In the genomic region with DNA sequence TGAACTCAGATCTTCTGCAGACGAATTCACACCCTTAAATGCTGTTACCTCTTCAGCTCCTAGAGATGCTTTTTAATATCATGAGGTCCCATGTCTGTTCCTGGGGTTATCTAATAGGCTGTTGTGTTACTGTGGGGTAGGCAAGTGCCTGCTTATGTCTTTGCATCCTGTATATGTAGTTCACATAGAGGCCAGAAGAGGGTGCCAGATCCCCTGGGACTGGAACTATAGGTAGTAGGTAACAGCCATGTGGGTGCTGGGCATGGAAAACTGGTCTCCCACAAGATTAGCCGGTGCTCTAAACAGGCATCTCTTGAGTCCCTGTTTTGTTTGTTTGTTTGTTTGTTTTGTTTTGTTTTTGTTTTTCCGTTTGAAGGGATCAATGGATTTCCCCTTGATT, we compare ENCODE assay signal across 7 mouse cellular contexts. TPM values are rescaled to one million over a fixed set of nuclear protein-coding genes. Genes with fewer than 3 reads are reported as not detected.
A peak's percentile ranks its signal among the peaks of the same experiment; 100 is the strongest.
DNase-seq lines count a peak whose midpoint lies in the region; ATAC-seq and TF ChIP-seq lines count a peak whose summit lies in the region.

No protein-coding gene starts in this region.

- no peak for ATAC-seq in kidney, embryonic 15.5 days (replicated peaks; ENCODE audit: low FRiP score)
- no peak for ATAC-seq in activated CD4-positive, CD25-positive, alpha-beta regulatory T cell, adult 4 months

- in situ Hi-C loops in ES-E14 (cut with MboI; ENCODE audit: low sequenced_read_pairs in 2 of 2, unreplicated experiment in 2 of 2): loop anchor here in 1 of 2 experiments (10.0 kb wide), 1 partner anchor 117 kb away; the partner anchor contains the start of gene Asgr1

- 54% methylated on average over 3 of the region's 3 CpGs for WGBS in kidney, embryonic 15.5 days

- H3K4me1 ChIP-seq in kidney, embryonic 15.5 days: peaks cover 12% of the 10 kb centered on the region
- no peaks in the 10 kb centered on the region for H3K4me1 ChIP-seq in ES-E14 (ENCODE audit: control insufficient read depth in 2 of 2, insufficient read depth in 2 of 2, low read length in 2 of 2, poor library complexity in 1 of 2)

- H3K36me3 ChIP-seq in kidney, embryonic 15.5 days: no peaks in the 10 kb centered on the region
- no peaks in the 10 kb centered on the region for H3K36me3 ChIP-seq in ES-E14 (ENCODE audit: control insufficient read depth, insufficient read depth, low read length, poor library complexity, severe bottlenecking)

- H3K4me3 ChIP-seq in kidney, embryonic 15.5 days (replicated peaks): no peak overlapping the region
- no peak overlapping the region for H3K4me3 ChIP-seq in ES-E14 (ENCODE audit: insufficient read depth in 1 of 2, low read depth in 1 of 2, low read length in 2 of 2, poor library complexity in 1 of 2, severe bottlenecking in 1 of 2)

- peak; percentile 23 for DNase-seq in kidney, adult 18-20 months
- DNase-seq in ES-E14 (ENCODE audit: low read depth, low spot score): peak; percentile 85
- peak; percentile 37 for DNase-seq in c-Kit-positive CD71-positive TER-119-negative erythroid progenitor cells, embryonic 14.5 days (ENCODE audit: low read depth)
- DNase-seq in lung, postnatal 10 days: peak; percentile 54
- no peak for DNase-seq in yolk sac, embryonic 10.5 days (ENCODE audit: low spot score)

- no peaks in the 10 kb centered on the region for H3K27me3 ChIP-seq in kidney, embryonic 15.5 days

- H3K4me2 ChIP-seq in kidney, embryonic 15.5 days: no peak overlapping the region

- no peak overlapping the region for H3K9ac ChIP-seq in kidney, embryonic 15.5 days
- H3K9ac ChIP-seq in ES-E14 (ENCODE audit: insufficient read depth, low read depth, low read length, poor library complexity, severe bottlenecking): no peak overlapping the region

- no peak overlapping the region for H3K27ac ChIP-seq in kidney, embryonic 15.5 days
- H3K27ac ChIP-seq in ES-E14 (ENCODE audit: insufficient read depth, low read depth, low read length, poor library complexity, severe bottlenecking): no peak overlapping the region

- no peaks in the 10 kb centered on the region for H3K9me3 ChIP-seq in kidney, embryonic 15.5 days (replicated peaks)
- no peaks in the 10 kb centered on the region; the same call in 1 of the 2 replicates for H3K9me3 ChIP-seq in ES-E14 (ENCODE audit: control insufficient read depth, insufficient read depth, low read depth, low read length)

TF ChIP-seq in ES-E14, 5 proteins besides CTCF, POLR2A, EP300 and RAD21:
- TF ChIP-seq CHD2 (IDR thresholded peaks at IDR 0.05; ENCODE audit: low read depth, low read length) (no peak), MAFK (IDR thresholded peaks at IDR 0.05; ENCODE audit: insufficient read depth, low read depth, low read length) (no peak), HCFC1 (IDR thresholded peaks at IDR 0.05; ENCODE audit: borderline replicate concordance, insufficient read depth, low read length) (no peak), ZNF384 (IDR thresholded peaks at IDR 0.05; ENCODE audit: low read depth, low read length) (no peak), ZC3H11A (IDR thresholded peaks at IDR 0.05; ENCODE audit: borderline replicate concordance, low read depth, low read length) (peak; percentile 45; the same call in 1 of the 2 replicates)

RNA-seq across cellular contexts. Expression of gene Clec10a, which starts 15.8 kb away (rescaled TPM):
- 1.8 TPM in 1 of 2 replicates, not detected in the other for polyA plus RNA-seq in kidney, embryonic 15.5 days (2015; fragmentation: Nextera tagmentation; extraction: Ambion mirVana)
- 2.1 and 2.2 TPM in 2 replicates for total RNA-seq in ES-E14 (2012; rRNA removed)
- not detected for polyA plus RNA-seq in activated CD4-positive, CD25-positive, alpha-beta regulatory T cell, adult 4 months (2017; shearing (Covaris generic))

RNA-seq across cellular contexts. Expression of gene Slc16a11, which starts 40.7 kb away (rescaled TPM):
- polyA plus RNA-seq in kidney, embryonic 15.5 days (2015; fragmentation: Nextera tagmentation; extraction: Ambion mirVana): 4.3 and 5.8 TPM in 2 replicates
- 0.98 and 3.0 TPM in 2 replicates for total RNA-seq in ES-E14 (2012; rRNA removed)
- not detected for polyA plus RNA-seq in activated CD4-positive, CD25-positive, alpha-beta regulatory T cell, adult 4 months (2017; shearing (Covaris generic))

RNA-seq across cellular contexts. Expression of gene Mgl2, which starts 41.7 kb away (rescaled TPM):
- polyA plus RNA-seq in kidney, embryonic 15.5 days (2015; fragmentation: Nextera tagmentation; extraction: Ambion mirVana): 0.27 and 0.31 TPM in 2 replicates
- 0.42 and 1.8 TPM in 2 replicates for total RNA-seq in ES-E14 (2012; rRNA removed)
- under 1 TPM in 1 of 2 experiments, not detected in 1; 0.21 TPM for polyA plus RNA-seq in activated CD4-positive, CD25-positive, alpha-beta regulatory T cell, adult 4 months (2017; shearing (Covaris generic))

RNA-seq across cellular contexts. Expression of gene Slc16a13, which starts 49.0 kb away (rescaled TPM):
- polyA plus RNA-seq in kidney, embryonic 15.5 days (2015; fragmentation: Nextera tagmentation; extraction: Ambion mirVana): 13.3 TPM in 2 replicates
- total RNA-seq in ES-E14 (2012; rRNA removed): 10.7 and 12.4 TPM in 2 replicates
- polyA plus RNA-seq in activated CD4-positive, CD25-positive, alpha-beta regulatory T cell, adult 4 months (2017; shearing (Covaris generic)): 1 to 10 TPM; 2.6 to 4.1 TPM

RNA-seq across cellular contexts. Expression of gene Bcl6b, which starts 57.8 kb away (rescaled TPM):
- 26.9 and 28.4 TPM in 2 replicates for polyA plus RNA-seq in kidney, embryonic 15.5 days (2015; fragmentation: Nextera tagmentation; extraction: Ambion mirVana)
- total RNA-seq in ES-E14 (2012; rRNA removed): 5.2 and 7.1 TPM in 2 replicates
- polyA plus RNA-seq in activated CD4-positive, CD25-positive, alpha-beta regulatory T cell, adult 4 months (2017; shearing (Covaris generic)): under 1 TPM; 0.23 to 0.36 TPM
